Mouse (Mus musculus): Measurements from ENCODE around the gene Vcan. TPM values are rescaled to one million over a fixed set of nuclear protein-coding genes. Genes with fewer than 3 reads are reported as not detected.

Gene Vcan
- total RNA-seq, 2 experiments from 2014 or later, result 0.45 to 10.1 TPM

DNA sequence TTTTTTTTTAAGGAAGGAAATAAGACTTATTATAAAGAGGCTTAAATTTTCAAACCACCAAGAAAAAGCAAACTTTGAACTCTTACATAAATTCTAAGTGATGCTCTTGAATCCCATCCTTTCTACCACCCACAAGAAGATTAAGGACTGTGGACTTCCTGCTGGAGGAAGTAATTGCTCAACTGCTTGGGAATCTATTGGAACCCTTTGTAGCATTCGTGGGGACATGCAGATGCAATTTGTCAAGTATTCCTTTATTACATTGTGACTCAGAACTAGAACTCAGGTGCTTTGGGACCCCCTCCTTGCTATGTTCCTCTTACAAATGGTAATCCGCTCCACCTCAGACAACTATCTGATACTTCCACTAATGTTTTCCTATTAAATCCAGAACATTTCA, 4.0 kb downstream of the Vcan start:
- no peak for ATAC-seq (replicated peaks; ENCODE audit: low FRiP score, poor library complexity, severe bottlenecking)

DNA sequence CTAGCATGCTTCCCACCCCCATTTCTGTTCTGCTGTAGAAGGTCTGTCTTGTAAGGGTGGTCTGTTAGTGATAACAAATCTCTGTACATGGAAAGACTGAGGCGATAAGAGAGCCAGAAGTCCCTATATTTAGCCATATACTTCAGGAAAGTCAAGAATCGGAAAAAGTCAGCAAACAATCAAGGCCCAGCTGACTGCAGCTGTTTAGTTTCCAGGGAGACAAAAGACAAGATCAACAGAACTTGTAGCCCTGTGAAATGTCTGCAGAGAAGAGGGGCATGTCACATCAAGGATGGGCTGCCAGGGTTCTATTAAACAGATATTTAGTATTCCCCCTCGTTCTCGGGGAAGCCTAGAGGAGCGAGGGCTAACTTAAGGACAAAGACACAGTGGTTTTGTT, 7.2 kb downstream of the Vcan start:
- ATAC-seq (replicated peaks; ENCODE audit: low FRiP score, poor library complexity, severe bottlenecking), result no peak

DNA sequence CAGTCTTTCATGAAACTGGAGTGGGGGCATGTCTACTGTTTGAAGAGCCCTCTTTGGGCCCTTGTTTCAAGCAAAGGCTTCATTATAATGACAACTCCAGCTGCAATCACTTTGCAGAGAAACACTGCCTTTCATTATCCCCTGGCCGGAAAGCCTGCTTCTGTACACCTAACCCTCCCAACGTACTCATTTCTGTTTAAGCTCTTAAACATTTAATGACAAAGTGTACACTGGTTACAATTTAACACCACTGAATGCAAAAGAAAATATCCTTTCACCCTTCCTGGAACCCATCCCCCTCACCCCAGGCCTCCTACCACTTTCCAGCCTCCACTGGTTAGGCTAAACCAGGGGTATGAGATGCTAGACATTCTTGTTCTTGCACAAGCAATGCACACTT, 15.8 kb downstream of the Vcan start:
- no peak for ATAC-seq (replicated peaks; ENCODE audit: low FRiP score, poor library complexity, severe bottlenecking)

DNA sequence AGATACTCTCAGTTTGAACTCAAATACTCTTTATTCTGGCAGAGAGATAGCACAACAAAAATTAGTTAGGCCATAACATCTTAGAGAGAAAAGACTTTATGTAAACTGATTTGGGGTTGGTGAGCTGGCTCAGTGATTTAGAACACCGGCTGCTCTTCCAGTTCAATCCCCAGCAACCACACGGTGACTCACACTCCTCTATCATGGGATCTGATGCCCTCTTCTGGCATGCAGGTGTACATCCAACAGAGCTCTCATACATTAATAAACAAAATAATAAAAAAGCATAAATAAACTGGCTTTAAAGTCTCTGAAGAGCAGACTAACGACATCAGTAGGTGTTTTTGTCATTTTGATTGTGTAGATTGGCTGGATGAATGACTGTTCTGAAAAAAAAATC, 21.8 kb downstream of the Vcan start:
- ATAC-seq (replicated peaks; ENCODE audit: low FRiP score, poor library complexity, severe bottlenecking), result no peak

DNA sequence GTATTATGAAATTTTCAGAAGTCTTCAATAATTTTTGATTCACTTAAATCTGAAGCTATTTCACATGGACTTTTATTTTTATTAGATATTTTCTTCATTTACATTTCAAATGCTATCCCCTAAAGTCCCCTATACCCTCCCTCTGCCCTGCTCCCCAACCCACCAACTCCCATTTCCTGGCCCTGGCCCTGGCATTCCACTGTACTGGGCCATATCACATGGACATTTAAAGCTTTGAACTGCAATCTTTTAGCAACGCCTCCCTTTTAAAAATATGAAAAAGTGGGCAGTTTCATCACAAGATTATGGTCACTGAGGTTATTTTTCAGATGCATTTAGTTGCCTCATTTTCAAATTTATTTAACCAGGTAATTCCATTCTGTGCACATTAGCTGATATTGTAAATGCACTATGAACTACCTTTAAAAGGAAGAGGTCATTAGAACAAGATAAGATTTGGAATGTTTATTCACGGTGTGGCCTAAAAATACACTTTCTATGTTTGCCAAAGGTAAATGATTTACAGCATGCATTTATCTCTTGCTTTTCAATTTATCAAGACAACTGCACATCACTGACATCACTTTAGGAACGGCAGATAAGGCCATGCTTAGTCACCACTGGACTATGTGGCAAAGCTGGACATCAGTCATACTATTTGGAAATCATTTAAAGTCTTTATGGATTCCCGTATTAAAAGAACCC, 32.7 kb downstream of the Vcan start:
- ATAC-seq (replicated peaks; ENCODE audit: low FRiP score, poor library complexity, severe bottlenecking), result no peak

DNA sequence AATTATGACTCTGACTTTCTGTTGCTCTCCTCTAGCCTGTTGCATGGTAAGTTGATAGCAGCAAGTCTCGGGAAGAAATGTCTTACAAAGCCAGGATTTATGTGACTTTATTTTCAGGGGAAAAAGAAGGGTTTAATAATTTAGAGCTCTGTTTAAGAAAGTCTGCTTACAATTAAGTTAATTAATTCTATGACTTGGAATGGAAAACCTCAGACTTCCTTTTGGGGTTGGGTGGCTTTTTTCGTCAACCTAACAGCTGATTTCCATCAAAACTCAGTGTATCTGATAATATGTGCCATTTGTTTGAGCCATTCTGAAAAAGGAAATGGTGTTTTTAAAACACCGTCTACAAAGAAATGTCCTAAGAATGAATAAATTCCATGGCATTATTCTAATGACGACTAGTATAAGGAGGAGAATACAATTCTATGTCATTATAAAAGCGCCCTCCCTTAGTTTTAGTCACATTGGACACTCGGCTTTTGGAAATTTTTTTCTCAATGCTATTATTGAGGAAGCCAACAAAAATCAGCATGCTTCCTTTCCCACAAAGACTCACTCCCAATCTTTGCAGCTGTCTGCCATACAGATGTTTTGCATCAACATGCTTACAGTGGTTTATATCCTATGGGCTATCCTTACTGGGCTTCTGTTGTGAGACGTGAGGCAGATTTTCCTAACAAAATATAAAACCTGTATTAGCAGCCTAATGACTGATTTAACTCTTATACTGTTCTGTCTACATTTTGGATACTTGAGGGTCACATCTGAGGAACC, 34.0 kb downstream of the Vcan start:
- no peak for ATAC-seq (replicated peaks; ENCODE audit: low FRiP score, poor library complexity, severe bottlenecking)

DNA sequence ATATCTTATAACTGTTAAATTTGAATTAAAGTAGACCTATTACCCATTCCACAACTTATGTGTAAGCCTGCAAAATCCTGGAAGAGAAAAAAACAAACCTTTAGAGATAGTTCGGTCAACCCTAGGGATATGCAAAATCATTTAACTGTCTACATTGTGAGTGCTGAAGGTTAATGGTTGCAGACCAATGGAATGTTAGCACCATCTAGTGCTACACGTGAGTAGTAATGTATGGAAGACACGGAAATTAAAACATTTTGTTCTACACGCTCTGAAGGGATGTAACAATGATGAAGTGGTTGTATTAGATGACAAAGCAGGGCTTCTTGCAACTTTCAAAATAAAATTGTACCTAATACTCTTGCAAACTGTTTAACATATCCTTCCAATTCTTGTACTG, 39.9 kb downstream of the Vcan start:
- ATAC-seq (replicated peaks; ENCODE audit: low FRiP score, poor library complexity, severe bottlenecking), result no peak

DNA sequence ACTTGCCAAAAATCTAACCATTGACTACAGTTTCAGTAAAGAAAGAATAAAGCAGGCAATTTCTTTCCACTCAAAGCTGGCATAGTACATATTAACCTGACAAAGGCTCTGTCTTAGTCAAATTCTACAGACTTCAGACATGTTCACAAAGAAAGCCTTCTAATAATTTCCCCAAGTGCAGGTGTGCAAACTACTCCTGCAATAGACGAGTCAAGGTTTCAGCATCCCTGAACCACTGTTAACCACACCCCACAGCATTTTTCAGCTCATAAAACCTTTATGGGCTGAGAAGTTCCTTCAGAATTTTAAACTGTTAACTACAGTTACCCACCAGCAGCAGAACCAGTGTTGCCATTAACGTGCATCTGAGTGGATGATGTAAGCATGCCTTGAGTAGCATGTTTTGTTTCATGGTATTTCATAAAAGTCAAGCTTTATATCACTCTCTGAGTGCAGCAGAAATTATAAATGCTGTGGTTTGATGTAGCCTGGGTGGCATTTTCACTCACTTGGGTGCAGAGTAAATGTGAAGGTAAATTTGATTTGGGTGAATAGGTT, 42.2 kb downstream of the Vcan start:
- no peak for ATAC-seq (replicated peaks; ENCODE audit: low FRiP score, poor library complexity, severe bottlenecking)

DNA sequence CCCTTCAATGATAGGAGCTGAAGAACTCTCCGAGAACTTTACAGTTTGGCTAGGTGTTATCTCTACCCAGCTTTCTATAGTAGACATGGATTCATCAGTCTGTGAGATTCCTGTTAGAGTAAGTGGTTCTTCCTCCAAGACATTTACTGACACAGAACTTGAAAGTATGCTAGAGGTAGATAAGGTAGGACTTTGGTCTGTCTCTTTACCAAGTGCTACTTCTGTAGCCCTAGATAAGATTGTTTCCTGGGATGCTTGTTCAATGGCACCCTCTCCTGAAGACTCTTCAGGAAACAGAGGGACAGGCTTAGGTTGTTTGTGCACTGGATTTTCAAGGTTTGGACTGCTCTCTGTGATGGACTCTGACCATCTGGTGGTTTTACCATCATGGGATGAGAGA, 49.7 kb downstream of the Vcan start:
- ATAC-seq (replicated peaks; ENCODE audit: low FRiP score, poor library complexity, severe bottlenecking), result no peak

DNA sequence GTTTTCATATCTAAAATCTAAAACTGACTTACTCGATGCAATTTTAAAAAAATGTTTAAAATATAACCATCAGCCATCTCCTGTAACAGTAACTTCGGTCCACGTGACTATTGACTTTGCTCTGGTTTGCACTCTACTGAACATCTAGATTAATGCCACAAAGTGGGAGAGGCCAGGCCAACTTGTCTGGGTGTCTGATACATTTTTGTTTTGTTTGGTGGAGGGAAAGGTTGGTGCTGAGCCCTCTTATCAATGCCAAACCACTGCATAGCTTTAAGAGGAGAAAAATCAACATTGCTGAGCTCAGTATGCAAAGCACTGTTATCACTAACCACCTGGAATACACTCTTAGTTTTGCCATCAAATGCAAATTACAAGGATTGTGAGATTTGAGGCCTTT, 58.8 kb downstream of the Vcan start:
- ATAC-seq (replicated peaks; ENCODE audit: low FRiP score, poor library complexity, severe bottlenecking), result no peak

DNA sequence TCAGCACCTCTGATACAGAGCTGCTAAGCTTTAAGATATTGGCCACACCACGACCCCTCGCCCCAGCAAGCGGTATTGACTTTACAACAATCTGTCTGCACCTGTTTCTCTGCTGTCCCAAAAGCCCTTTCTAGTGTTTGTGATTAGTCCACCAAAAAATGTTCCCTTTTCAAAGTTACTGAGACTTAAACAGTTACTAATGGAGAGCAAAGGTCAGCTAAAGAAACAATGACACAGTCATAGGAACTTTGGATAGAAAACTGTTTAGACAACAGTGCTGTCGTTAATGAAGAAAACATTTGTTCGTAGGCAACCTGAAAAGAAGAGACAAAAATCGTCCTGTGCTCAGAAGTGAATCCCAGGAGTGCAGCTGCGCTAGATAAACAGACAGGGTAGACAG, 60.1 kb downstream of the Vcan start:
- no peak for ATAC-seq (replicated peaks; ENCODE audit: low FRiP score, poor library complexity, severe bottlenecking)

DNA sequence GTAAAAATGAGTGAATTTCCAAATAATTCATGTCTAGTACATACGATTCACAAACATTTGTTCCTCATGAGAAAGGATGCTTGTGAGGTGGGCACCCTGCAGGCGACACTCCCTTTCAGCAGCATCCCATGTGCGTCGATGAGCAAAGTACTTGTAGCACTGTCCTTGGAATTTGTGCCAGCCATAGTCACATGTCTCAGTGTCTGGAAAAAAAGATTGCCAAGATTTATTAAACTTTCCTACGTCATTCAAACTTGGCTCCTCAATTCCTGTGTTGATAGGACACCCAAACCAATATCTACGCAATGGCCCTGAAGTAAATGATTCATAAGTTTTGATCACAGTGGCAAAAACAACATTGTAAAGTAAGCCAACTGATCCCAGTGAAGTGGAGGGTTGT, 62.6 kb downstream of the Vcan start:
- ATAC-seq (replicated peaks; ENCODE audit: low FRiP score, poor library complexity, severe bottlenecking), result no peak

DNA sequence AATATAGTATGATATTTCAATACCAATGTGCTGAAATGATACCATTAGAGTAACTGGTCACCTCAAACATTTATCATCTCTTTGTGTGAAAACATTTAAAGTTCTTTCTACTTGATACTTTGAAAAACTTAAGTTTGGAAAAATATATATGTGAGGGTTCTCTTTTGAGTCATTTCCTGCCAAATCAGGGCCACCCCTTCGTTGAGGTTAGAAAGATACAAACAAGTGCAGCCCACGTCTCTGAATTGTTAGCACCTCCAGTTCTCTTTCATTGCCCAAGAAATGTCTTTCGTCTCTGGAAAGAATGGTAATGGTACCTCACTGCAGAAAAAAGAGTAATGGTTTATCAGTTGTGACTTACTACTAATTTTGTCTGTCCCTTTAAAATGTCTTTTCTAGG, 71.8 kb downstream of the Vcan start:
- no peak for ATAC-seq (replicated peaks; ENCODE audit: low FRiP score, poor library complexity, severe bottlenecking)

DNA sequence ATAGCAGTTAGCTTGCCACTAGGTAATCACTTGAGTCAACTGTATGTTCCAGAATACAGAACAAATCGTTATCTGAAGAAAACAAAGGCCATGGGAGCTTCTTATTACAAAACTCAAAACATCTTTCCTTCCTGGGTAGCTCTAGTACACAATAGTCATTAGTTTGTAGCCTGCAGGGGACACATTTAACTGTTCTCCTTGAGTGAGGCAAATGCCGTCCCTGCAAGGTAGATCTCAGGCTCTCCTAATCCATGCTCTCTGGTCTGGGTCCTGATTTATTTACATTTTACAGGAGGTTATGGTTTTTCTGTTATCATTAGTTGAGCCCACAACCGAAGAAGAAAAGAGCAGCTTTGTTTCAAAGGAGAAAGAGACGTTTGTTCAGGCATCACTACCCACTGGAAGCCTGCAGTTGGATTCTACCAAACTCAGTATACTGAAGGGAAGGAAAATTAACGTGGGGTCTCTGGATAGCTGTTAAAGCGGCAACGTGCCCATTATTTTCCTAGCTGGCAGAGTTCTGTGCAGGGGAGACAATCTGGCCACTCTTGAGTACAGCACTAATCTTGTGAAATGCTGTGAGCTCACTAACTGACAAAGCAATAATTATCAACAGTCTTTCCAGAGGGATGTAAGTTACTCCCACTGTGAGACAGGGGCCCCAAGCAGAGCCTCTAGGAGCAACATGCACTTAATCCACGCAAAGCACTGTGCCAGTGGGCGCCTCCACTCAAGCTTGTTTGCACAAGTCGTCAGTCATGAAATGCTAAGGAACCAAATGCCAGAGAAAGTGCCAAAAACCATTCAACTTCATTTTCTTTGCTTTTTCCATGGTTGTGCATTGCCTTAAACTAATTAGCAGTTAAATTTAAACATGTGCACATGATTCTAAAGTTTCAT, 73.1 kb downstream of the Vcan start:
- no peak for ATAC-seq (replicated peaks; ENCODE audit: low FRiP score, poor library complexity, severe bottlenecking)

DNA sequence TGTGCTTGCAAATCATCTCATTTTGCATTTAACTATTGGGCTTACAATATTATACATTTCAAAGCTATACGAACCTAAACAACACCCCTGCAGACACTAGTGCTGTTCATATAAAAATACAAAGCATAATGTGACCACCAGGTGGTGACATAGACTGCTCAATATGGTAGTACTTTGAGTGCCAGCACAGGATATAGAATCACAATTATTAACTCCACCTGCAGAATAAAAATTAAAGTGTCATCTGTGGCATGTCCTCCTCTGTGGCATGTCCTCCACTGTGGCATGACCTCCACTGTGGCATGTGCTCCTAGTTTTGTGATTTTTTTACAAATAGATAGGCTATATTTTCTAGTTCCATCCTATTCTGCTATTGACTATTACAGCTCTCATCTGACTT, 74.2 kb downstream of the Vcan start:
- no peak for ATAC-seq (replicated peaks; ENCODE audit: low FRiP score, poor library complexity, severe bottlenecking)

DNA sequence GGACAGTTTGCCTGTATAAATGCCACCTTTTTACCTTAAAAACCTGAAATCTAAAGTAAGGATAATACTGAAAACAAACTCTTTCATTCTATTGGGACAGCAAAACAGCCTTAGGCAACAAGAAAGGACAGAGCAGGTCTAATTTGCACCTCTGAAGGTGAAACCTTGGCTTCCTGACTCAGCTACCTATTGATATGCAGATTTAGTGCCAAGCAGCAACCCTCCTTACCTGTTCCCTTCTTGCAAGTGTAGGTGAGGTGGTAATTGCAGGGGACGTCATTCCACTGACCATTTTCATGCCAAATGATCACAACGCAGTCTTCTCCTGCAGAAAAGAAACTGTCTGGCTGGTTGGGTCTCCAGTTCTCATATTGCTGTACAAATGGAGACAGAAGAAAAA, 80.6 kb downstream of the Vcan start:
- ATAC-seq (replicated peaks; ENCODE audit: low FRiP score, poor library complexity, severe bottlenecking), result no peak

DNA sequence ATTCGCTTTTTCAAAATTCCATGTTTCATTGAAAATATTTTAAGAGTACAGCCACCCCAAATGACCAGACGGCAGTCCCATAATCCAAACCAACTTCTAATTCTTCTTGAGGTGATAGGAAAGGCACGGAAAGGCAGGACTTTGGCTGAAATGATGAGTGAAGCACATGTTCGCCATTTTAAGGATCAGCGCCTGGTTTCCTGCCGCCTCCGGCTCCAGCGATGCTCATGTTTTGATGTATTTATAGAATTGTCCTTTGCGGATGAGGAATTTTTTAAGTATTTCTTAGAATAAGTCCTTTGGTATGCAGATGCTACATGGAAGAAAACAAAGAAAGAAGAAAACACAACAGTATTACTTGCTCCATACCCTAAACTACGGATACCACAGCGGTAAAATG, 85.3 kb downstream of the Vcan start:
- ATAC-seq (replicated peaks; ENCODE audit: low FRiP score, poor library complexity, severe bottlenecking), result no peak

DNA sequence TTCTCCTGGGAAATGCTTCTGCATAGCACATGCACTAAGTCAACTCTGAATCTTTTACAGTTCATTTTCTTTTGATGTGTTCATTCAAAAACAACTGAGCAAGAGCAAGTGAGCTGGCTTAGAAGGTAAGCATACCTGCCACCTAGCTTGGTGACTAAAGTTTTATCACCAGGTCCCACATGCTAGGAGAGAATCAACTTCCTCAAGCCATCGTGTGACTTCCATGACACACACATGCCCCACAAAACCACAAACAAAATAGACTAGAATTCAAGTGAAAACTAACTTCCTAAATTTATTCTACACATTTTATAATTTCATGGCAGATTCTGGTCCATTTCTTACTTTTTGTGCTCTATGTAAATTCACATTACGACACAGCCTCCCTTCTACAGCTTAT, 89.0 kb downstream of the Vcan start:
- no peak for ATAC-seq (replicated peaks; ENCODE audit: low FRiP score, poor library complexity, severe bottlenecking)

DNA sequence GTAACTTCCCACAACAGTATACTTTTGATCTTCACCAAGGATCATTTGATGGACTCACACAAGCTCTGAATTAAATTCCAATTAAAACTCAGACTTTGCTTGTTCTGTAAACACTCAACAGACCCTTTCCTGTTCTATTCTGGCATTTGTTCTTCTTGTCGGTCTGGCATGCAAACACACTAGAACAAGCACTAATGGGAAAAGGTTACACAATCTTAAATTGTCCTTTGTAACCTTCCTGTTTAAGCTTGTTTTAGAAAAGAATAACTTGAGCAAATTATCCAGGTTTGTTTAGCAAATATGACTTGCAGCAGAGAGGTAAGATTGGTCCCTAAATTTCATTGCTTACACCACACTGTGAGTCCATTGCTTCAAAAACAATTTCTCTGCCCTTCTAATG, 89.5 kb downstream of the Vcan start:
- no peak for ATAC-seq (replicated peaks; ENCODE audit: low FRiP score, poor library complexity, severe bottlenecking)

DNA sequence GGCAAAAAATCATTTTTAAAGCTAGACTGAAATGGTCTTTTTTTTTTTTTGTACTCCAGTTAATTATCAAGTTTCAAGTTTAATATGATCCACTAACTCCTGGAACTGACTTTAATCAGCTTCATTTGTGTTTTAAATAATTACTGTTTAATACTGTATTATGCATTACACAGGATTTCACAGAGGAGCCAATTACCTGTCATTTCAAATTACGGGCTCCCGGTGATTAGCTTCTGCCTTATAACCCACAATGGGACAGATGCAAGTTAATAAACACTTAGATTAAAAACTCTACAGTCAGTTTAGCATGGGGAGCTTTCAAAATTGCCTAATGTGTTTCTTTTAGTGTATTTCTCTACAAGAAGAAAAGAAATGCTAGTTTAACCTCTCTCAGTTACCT, 96.7 kb downstream of the Vcan start:
- ATAC-seq (replicated peaks; ENCODE audit: low FRiP score, poor library complexity, severe bottlenecking), result no peak

All from erythroid progenitor cell, adult 5-6 weeks (primary cell).